Mouse (Mus musculus): ENCODE measurements around the gene Arhgap40. TPM values are rescaled to one million over a fixed set of nuclear protein-coding genes. Genes with fewer than 3 reads are reported as not detected.

The Arhgap40 gene
- 0.16 and 0.20 TPM in 2 replicates for polyA plus RNA-seq (2012; rRNA removed)

- Histone ChIP-seq H3K27ac (ENCODE audit: insufficient read depth, low read length) (no peak within 1 kb of the TSS), H3K4me3 (replicated peaks; ENCODE audit: insufficient read depth, low read depth, low read length) (no peak within 1 kb of the TSS), H3K4me1 (ENCODE audit: control insufficient read depth, insufficient read depth, low read length) (no peaks in the 10 kb centered on the region), H3K27me3 (ENCODE audit: control insufficient read depth, insufficient read depth, low read length) (no peaks in the 10 kb centered on the region)
- TF ChIP-seq CTCF (IDR thresholded peaks at IDR 0.05; ENCODE audit: borderline replicate concordance, insufficient read depth, low read depth, low read length) (no peak), POLR2A (IDR thresholded peaks at IDR 0.05; ENCODE audit: borderline replicate concordance, insufficient read depth, low read length) (no peak)
- DNase-seq = no peak
- 70% methylated on average over 10 of the region's 10 CpGs for WGBS
These were observed at the start of gene Arhgap40 for GRCm38 (mm10) chr2:158512528-158512927. Arhgap40 (plus strand) TSS chr2:158512796.

- no peak for DNase-seq
- Histone ChIP-seq H3K27ac (ENCODE audit: insufficient read depth, low read length) (no peak overlapping the region), H3K4me1 (ENCODE audit: control insufficient read depth, insufficient read depth, low read length) (no peaks in the 10 kb centered on the region), H3K27me3 (ENCODE audit: control insufficient read depth, insufficient read depth, low read length) (no peaks in the 10 kb centered on the region), H3K4me3 (replicated peaks; ENCODE audit: insufficient read depth, low read depth, low read length) (no peak overlapping the region)
- no peak for TF ChIP-seq POLR2A (IDR thresholded peaks at IDR 0.05; ENCODE audit: borderline replicate concordance, insufficient read depth, low read length)
- no peak for TF ChIP-seq CTCF (IDR thresholded peaks at IDR 0.05; ENCODE audit: borderline replicate concordance, insufficient read depth, low read depth, low read length)
- WGBS = 82% methylated on average over 1 of the region's 1 CpGs
These were observed 38.4 kb upstream of the Arhgap40 start for GRCm38 (mm10) chr2:158474159-158474558.

- DNase-seq = no peak
- no peak for TF ChIP-seq POLR2A (IDR thresholded peaks at IDR 0.05; ENCODE audit: borderline replicate concordance, insufficient read depth, low read length)
- no peak for TF ChIP-seq CTCF (IDR thresholded peaks at IDR 0.05; ENCODE audit: borderline replicate concordance, insufficient read depth, low read depth, low read length)
- Histone ChIP-seq H3K27ac (ENCODE audit: insufficient read depth, low read length) (no peak overlapping the region), H3K4me1 (ENCODE audit: control insufficient read depth, insufficient read depth, low read length) (no peaks in the 10 kb centered on the region), H3K27me3 (ENCODE audit: control insufficient read depth, insufficient read depth, low read length) (no peaks in the 10 kb centered on the region), H3K4me3 (replicated peaks; ENCODE audit: insufficient read depth, low read depth, low read length) (no peak overlapping the region)
- 80% methylated on average over 3 of the region's 3 CpGs for WGBS
These were observed 35.0 kb upstream of the Arhgap40 start for GRCm38 (mm10) chr2:158477640-158478039.

GRCm38 (mm10) chr2:158498457-158498856, 14.1 kb upstream of the Arhgap40 start:
- no peaks in the 10 kb centered on the region for H3K4me1 ChIP-seq (ENCODE audit: control insufficient read depth, insufficient read depth, low read length)
- no peak overlapping the region for H3K27ac ChIP-seq (ENCODE audit: insufficient read depth, low read length)
- no peak for DNase-seq
- no peak overlapping the region for H3K4me3 ChIP-seq (replicated peaks; ENCODE audit: insufficient read depth, low read depth, low read length)
- 52% methylated on average over 5 of the region's 5 CpGs for WGBS
- TF ChIP-seq POLR2A (IDR thresholded peaks at IDR 0.05; ENCODE audit: borderline replicate concordance, insufficient read depth, low read length) (no peak), CTCF (IDR thresholded peaks at IDR 0.05; ENCODE audit: borderline replicate concordance, insufficient read depth, low read depth, low read length) (no peak)
- H3K27me3 ChIP-seq (ENCODE audit: control insufficient read depth, insufficient read depth, low read length) = no peaks in the 10 kb centered on the region

GRCm38 (mm10) chr2:158501836-158502812, 10.5 kb upstream of the Arhgap40 start, which contains the start of gene Adig:
Adig (plus strand) TSS chr2:158502612.
- TF ChIP-seq POLR2A (IDR thresholded peaks at IDR 0.05; ENCODE audit: borderline replicate concordance, insufficient read depth, low read length) (no peak), CTCF (IDR thresholded peaks at IDR 0.05; ENCODE audit: borderline replicate concordance, insufficient read depth, low read depth, low read length) (no peak)
- Histone ChIP-seq H3K27ac (ENCODE audit: insufficient read depth, low read length) (no peak within 1 kb of the TSS), H3K27me3 (ENCODE audit: control insufficient read depth, insufficient read depth, low read length) (no peaks in the 10 kb centered on the region), H3K4me1 (ENCODE audit: control insufficient read depth, insufficient read depth, low read length) (no peaks in the 10 kb centered on the region), H3K4me3 (replicated peaks; ENCODE audit: insufficient read depth, low read depth, low read length) (no peak within 1 kb of the TSS)
- 83% methylated on average over 11 of the region's 11 CpGs for WGBS
- DNase-seq = no peak

GRCm38 (mm10) chr2:158503226-158503625, 9.4 kb upstream of the Arhgap40 start:
- no peak overlapping the region for H3K4me3 ChIP-seq (replicated peaks; ENCODE audit: insufficient read depth, low read depth, low read length)
- H3K27ac ChIP-seq (ENCODE audit: insufficient read depth, low read length) = no peak overlapping the region
- DNase-seq = no peak
- no peaks in the 10 kb centered on the region for H3K4me1 ChIP-seq (ENCODE audit: control insufficient read depth, insufficient read depth, low read length)
- H3K27me3 ChIP-seq (ENCODE audit: control insufficient read depth, insufficient read depth, low read length) = no peaks in the 10 kb centered on the region
- 86% methylated on average over 7 of the region's 7 CpGs for WGBS
- TF ChIP-seq POLR2A (IDR thresholded peaks at IDR 0.05; ENCODE audit: borderline replicate concordance, insufficient read depth, low read length) (no peak), CTCF (IDR thresholded peaks at IDR 0.05; ENCODE audit: borderline replicate concordance, insufficient read depth, low read depth, low read length) (no peak)

GRCm38 (mm10) chr2:158503671-158504070, 8.9 kb upstream of the Arhgap40 start:
- no peaks in the 10 kb centered on the region for H3K27me3 ChIP-seq (ENCODE audit: control insufficient read depth, insufficient read depth, low read length)
- no peak overlapping the region for H3K27ac ChIP-seq (ENCODE audit: insufficient read depth, low read length)
- 63% methylated on average over 4 of the region's 4 CpGs for whole genome bisulfite sequencing
- DNase-seq = no peak
- TF ChIP-seq CTCF (IDR thresholded peaks at IDR 0.05; ENCODE audit: borderline replicate concordance, insufficient read depth, low read depth, low read length) (no peak), POLR2A (IDR thresholded peaks at IDR 0.05; ENCODE audit: borderline replicate concordance, insufficient read depth, low read length) (no peak)
- H3K4me3 ChIP-seq (replicated peaks; ENCODE audit: insufficient read depth, low read depth, low read length) = no peak overlapping the region
- H3K4me1 ChIP-seq (ENCODE audit: control insufficient read depth, insufficient read depth, low read length) = no peaks in the 10 kb centered on the region

- Histone ChIP-seq H3K4me3 (replicated peaks; ENCODE audit: insufficient read depth, low read depth, low read length) (no peak overlapping the region), H3K27me3 (ENCODE audit: control insufficient read depth, insufficient read depth, low read length) (no peaks in the 10 kb centered on the region), H3K27ac (ENCODE audit: insufficient read depth, low read length) (no peak overlapping the region), H3K4me1 (ENCODE audit: control insufficient read depth, insufficient read depth, low read length) (no peaks in the 10 kb centered on the region)
- TF ChIP-seq POLR2A (IDR thresholded peaks at IDR 0.05; ENCODE audit: borderline replicate concordance, insufficient read depth, low read length) (no peak), CTCF (IDR thresholded peaks at IDR 0.05; ENCODE audit: borderline replicate concordance, insufficient read depth, low read depth, low read length) (no peak)
- no peak for DNase-seq
- WGBS = 71% methylated on average over 5 of the region's 5 CpGs
These were observed 6.1 kb upstream of the Arhgap40 start for GRCm38 (mm10) chr2:158506475-158506874.

Measured in cerebellum, adult 2 months (tissue).